Mouse (Mus musculus): ENCODE measurements around the gene Narf. TPM values are rescaled to one million over a fixed set of nuclear protein-coding genes. Genes with fewer than 3 reads are reported as not detected.

Gene Narf
- 10 to 100 TPM; 39.2 to 48.9 TPM for total RNA-seq (2021)
- long read RNA-seq, experiment 1, full-length matches to known transcripts, result 65 of 80 reads
- long read RNA-seq, experiment 1, partial matches to known transcripts, result 6 of 80 reads
- long read RNA-seq, experiment 1, other reads (novel, unspliced or antisense), result 9 of 80 reads
- long read RNA-seq, experiment 2, full-length matches to known transcripts, result 48 of 63 reads
- long read RNA-seq, experiment 2, partial matches to known transcripts, result 8 of 63 reads
- long read RNA-seq, experiment 2, other reads (novel, unspliced or antisense), result 7 of 63 reads

GRCm38 (mm10) chr11:121236564-121237344 lies at the start of gene Narf:
TSS of gene Narf (plus strand) at chr11:121237253.
- peak; percentile 41 for TF ChIP-seq CTCF (IDR thresholded peaks at IDR 0.05)
- H3K27ac ChIP-seq, result peak within 1 kb of the TSS; percentile 99
- H3K4me3 ChIP-seq, result peak within 1 kb of the TSS; percentile 85
- peak; percentile 94 to 99 for DNase-seq (ENCODE audit: extremely low spot score in 1 of 2, low spot score in 2 of 2)
- intact Hi-C loops (cut with DNase I), result loop anchor here (5.0 to 10.0 kb wide), 2 partner anchors 116 to 198 kb away; partner anchors contain the start of genes Fn3k and Wdr45b

- H3K27ac ChIP-seq, result no peak overlapping the region
- TF ChIP-seq CTCF (IDR thresholded peaks at IDR 0.05), result no peak
- no peak for DNase-seq (ENCODE audit: extremely low spot score in 1 of 2, low spot score in 2 of 2)
- H3K4me3 ChIP-seq, result no peak overlapping the region
- intact Hi-C loops (cut with DNase I), result no loop called here
Measured at GRCm38 (mm10) chr11:121189681-121190080, 47.4 kb upstream of the Narf start.

- TF ChIP-seq CTCF (IDR thresholded peaks at IDR 0.05), result no peak
- Histone ChIP-seq H3K27ac (no peak overlapping the region), H3K4me3 (no peak overlapping the region)
- DNase-seq (ENCODE audit: extremely low spot score in 1 of 2, low spot score in 2 of 2), result no peak
- intact Hi-C loops (cut with DNase I), result no loop called here
Measured at GRCm38 (mm10) chr11:121192742-121193141, 44.3 kb upstream of the Narf start.

- no peak for TF ChIP-seq CTCF (IDR thresholded peaks at IDR 0.05)
- Histone ChIP-seq H3K27ac (no peak overlapping the region), H3K4me3 (no peak overlapping the region)
- intact Hi-C loops (cut with DNase I), result no loop called here
- DNase-seq (ENCODE audit: extremely low spot score in 1 of 2, low spot score in 2 of 2), result no peak
Measured at GRCm38 (mm10) chr11:121193415-121193814, 43.6 kb upstream of the Narf start.

- TF ChIP-seq CTCF (IDR thresholded peaks at IDR 0.05), result no peak
- Histone ChIP-seq H3K4me3 (no peak overlapping the region), H3K27ac (no peak overlapping the region)
- DNase-seq (ENCODE audit: extremely low spot score in 1 of 2, low spot score in 2 of 2), result no peak
- intact Hi-C loops (cut with DNase I), result no loop called here
Measured at GRCm38 (mm10) chr11:121198622-121199021, 38.4 kb upstream of the Narf start.

- intact Hi-C loops (cut with DNase I), result no loop called here
- no peak for DNase-seq (ENCODE audit: extremely low spot score in 1 of 2, low spot score in 2 of 2)
- Histone ChIP-seq H3K27ac (no peak overlapping the region), H3K4me3 (no peak overlapping the region)
- no peak for TF ChIP-seq CTCF (IDR thresholded peaks at IDR 0.05)
Measured at GRCm38 (mm10) chr11:121199851-121200250, 37.2 kb upstream of the Narf start.

GRCm38 (mm10) chr11:121200781-121201180 lies 36.3 kb upstream of the Narf start:
- no peak for TF ChIP-seq CTCF (IDR thresholded peaks at IDR 0.05)
- intact Hi-C loops (cut with DNase I), result no loop called here
- Histone ChIP-seq H3K4me3 (no peak overlapping the region), H3K27ac (no peak overlapping the region)
- DNase-seq (ENCODE audit: extremely low spot score in 1 of 2, low spot score in 2 of 2), result no peak

- no peak for DNase-seq (ENCODE audit: extremely low spot score in 1 of 2, low spot score in 2 of 2)
- TF ChIP-seq CTCF (IDR thresholded peaks at IDR 0.05), result peak; percentile 59
- H3K4me3 ChIP-seq, result no peak overlapping the region
- H3K27ac ChIP-seq, result no peak overlapping the region
- intact Hi-C loops (cut with DNase I), result no loop called here
Measured at GRCm38 (mm10) chr11:121201436-121202198, 35.4 kb upstream of the Narf start.

GRCm38 (mm10) chr11:121203859-121204160 lies 33.2 kb upstream of the Narf start:
- H3K27ac ChIP-seq, result peak overlapping the region; percentile 47

GRCm38 (mm10) chr11:121204161-121205006 lies 32.7 kb upstream of the Narf start, which contains the start of the genes Hexdc and Ogfod3:
TSS of gene Hexdc (plus strand) at chr11:121204433.
TSS of gene Ogfod3 (minus strand) at chr11:121204711.
- intact Hi-C loops (cut with DNase I), result no loop called here
- DNase-seq (ENCODE audit: extremely low spot score in 1 of 2, low spot score in 2 of 2), result peak; percentile 90 to 91

More at GRCm38 (mm10) chr11:121203859-121204160, 33.2 kb upstream of the Narf start:
- peak overlapping the region; percentile 93 for H3K4me3 ChIP-seq
- TF ChIP-seq CTCF (IDR thresholded peaks at IDR 0.05), result no peak
- intact Hi-C loops (cut with DNase I), result no loop called here
- no peak for DNase-seq (ENCODE audit: extremely low spot score in 1 of 2, low spot score in 2 of 2)

GRCm38 (mm10) chr11:121216831-121217230 lies 20.2 kb upstream of the Narf start:
- no peak overlapping the region for H3K4me3 ChIP-seq
- DNase-seq (ENCODE audit: extremely low spot score in 1 of 2, low spot score in 2 of 2), result no peak
- intact Hi-C loops (cut with DNase I), result no loop called here
- H3K27ac ChIP-seq, result no peak overlapping the region
- TF ChIP-seq CTCF (IDR thresholded peaks at IDR 0.05), result no peak

More at GRCm38 (mm10) chr11:121204161-121205006, 32.7 kb upstream of the Narf start, which contains the start of the genes Hexdc and Ogfod3:
- Histone ChIP-seq H3K27ac (peak within 1 kb of the TSS; percentile 94), H3K4me3 (peak within 1 kb of the TSS; percentile 93)
- TF ChIP-seq CTCF (IDR thresholded peaks at IDR 0.05), result no peak

Data from left cerebral cortex, adult 2 months (tissue).